Mouse (Mus musculus) c-Kit-positive CD71-negative TER-119-negative erythroid progenitor cells, embryonic 14.5 days (primary cell): ENCODE measurements at regions not wholly inside any gene's neighbourhood (a gene's known extent, or its start where the extent isn't known, plus 50 kb on each side); places are given as distances from the start of the nearest gene placed in this dataset.

ENCODE experiments used
- DNase-seq: peaks from one replicate; pipeline ENCODE4 v3.0.0-alpha.2; 2013; ENCODE audit warnings: low read depth

- DNase-seq: no peak
Observed at GRCm38 (mm10) chr17:88305165-88305564, 135.3 kb upstream of the Foxn2 start.

DNA sequence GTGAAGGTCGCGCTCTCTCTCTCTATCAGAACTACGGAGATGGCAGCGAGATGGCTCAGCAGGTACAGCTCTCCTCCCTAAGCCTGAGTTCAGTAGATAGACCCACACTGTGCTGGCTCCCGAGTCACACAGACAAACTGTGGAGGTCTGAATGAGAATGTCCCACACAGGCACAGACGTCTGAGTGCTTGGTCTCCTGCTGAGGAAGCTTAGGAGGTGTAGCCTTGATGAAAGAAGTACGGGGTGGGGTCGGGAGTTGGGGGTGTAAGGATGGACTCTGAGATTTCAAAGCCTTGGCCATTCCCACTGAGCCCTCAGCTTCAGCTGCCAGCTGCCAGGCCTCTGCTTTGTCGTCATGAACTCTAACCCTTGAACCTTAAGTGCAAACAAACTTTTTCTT lies 134.2 kb upstream of the Foxn2 start:
- no peak for DNase-seq

DNA sequence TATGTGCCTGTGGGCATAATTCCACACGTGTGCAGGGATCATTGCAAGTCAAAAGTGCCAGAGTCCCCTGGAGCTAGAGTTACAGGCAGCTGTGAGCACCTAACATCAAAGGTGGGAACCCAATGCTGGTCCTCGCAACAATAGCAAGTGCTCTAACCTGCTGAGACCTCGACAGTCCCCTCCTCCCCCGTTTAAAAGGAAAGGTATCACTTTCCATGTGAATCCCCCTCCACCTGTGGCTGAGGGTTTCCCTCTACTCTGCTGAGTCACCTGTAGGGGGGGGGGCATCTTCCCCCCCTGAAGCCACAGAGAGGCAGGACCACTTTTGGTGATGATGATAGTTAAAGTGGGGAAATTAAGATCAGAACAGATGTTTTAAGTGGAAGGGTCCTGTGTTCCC lies 133.4 kb upstream of the Foxn2 start:
- DNase-seq: no peak

GRCm38 (mm10) chr17:88307826-88308225 lies 132.7 kb upstream of the Foxn2 start:
- DNase-seq: no peak

DNA sequence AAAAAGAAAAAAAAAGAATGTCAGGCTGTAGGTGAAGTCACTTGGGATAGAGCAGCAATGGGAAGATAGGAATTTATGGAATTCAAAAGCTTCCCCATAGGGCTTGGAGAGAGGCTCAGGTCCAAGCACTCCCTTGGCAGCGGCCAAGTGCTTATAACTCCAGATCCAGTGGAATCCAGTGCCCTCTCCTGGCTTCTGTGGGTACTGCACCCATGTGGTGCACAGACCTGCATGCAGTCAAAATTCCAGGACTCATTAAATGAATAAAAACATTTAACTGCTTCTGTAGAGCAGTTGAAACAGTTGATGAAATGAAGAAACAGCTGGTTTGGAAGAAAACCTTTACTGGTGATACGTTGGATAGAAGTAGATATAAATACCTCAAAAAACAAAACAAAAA lies 127.6 kb upstream of the Foxn2 start:
- DNase-seq: no peak

- DNase-seq: no peak
Observed at GRCm38 (mm10) chr17:88316213-88316967, 124.1 kb upstream of the Foxn2 start.

- DNase-seq: no peak
Observed at GRCm38 (mm10) chr17:88317311-88317710, 123.2 kb upstream of the Foxn2 start.

GRCm38 (mm10) chr17:88317806-88318205 lies 122.7 kb upstream of the Foxn2 start:
- DNase-seq: no peak

DNA sequence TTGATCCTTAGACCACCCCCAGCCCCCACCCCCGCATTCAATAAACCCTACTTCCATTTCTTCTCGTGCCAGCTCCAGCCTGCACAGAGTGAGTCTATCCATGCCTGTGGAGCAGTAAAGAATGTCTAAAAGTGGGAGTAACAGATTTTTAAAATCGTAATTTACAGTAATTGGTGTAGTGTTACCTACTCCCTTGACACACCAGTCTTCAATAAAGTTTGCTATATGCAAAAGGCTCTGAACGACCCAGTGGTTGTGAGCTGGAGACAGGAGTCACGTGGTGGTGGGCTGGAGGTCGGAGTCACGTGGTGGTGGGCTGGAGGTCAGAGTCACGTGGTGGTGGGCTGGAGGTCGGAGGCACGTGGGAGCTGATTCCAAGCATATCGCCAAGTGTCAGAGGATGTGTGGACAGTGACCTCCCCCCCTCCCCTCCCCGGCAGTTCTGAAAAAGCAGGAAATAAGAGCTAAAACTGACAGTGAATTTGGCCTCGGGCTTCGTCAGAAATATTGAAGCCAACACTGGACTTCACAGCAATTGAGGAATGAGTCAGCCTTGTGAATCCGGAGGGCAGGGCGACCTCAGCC lies 122.2 kb upstream of the Foxn2 start:
- DNase-seq: no peak

GRCm38 (mm10) chr17:88318936-88319335 lies 121.6 kb upstream of the Foxn2 start:
- DNase-seq: no peak

- DNase-seq: no peak
Observed at GRCm38 (mm10) chr17:88320686-88321085, 119.8 kb upstream of the Foxn2 start.

DNA sequence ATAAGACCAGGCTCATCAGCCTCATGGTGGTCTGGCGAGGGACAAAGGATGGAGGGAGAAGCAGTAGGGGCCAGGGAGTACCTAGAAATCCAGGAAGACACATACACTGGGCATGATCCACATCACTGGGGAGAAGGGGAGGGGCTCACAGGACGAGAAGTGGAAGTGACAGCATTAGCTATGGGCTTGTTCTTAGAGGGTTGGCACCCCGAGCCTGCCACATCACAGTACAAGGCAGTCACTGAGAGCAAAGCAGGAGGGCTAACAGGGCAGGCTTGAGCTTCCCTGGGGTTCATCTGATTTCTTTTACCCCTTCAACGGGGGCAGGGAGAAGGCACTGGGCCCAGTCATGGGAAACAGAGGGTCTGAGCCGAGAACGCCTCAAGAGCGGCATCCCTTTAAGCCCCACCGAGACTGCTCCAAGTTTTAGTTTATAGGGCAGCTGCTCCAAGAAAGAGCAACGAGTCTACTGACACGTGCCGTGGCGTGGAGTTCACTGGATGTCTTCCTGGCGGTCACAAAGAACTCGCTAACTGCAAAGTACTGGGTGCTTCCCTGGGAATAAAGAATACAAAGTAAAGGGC lies 115.1 kb upstream of the Foxn2 start:
- no peak for DNase-seq

DNA sequence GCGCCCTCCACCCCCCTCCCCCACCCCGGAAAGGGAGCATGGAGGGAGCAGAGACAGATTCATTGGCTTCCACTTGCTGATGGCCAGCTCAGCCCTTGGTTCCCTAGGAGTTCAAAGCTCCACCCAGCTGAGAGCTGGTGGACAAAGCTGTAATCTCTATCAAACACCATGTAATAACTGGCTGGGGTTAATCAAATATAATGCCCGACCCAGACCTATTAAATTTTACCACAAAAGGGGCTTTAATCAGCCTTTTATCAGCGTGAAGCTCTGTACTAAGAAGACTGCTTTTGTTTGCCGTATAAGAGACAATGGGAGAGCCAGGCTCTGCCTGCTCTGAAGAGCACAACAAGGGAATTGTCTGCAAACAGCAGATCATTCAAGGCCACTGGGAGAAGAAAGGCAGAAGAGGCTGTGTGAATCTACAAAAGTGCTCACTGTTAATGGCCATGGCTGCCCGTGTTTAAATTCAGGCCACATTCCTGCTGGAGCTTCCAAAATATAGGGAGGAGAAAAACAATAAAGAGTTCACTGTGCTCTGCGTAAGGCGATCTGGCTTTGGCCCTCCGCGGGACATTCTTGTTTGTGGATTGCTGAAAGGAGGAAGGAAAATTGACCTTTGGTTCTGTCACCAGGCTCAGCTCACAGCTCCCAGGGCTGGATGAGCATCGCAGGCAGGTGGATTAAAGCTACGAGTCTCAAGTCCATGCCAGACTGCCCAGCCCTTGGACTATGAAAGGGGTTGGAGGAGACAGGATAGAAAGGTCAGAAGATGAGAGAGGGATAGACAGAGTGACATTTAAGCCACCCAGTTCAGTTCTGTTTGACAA lies 114.4 kb upstream of the Foxn2 start:
- no peak for DNase-seq

DNA sequence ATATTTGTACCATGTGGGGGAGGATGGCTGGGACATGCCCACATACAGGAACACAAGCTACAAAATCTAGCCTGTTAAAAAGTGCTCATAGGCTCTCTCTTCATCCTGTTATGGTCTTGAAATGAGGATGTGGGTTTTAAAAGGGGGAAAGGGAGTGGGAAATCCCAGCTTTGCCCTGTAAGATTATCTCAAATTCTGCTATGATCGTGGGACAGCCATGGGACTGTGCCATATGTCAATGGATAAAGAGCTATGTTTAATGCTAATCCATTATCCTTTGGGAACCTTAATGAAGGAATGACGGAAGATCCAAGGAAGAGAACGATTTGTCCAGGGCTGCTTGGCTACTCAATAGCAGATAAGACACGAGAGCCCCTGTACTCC lies 113.8 kb upstream of the Foxn2 start:
- DNase-seq: no peak

DNA sequence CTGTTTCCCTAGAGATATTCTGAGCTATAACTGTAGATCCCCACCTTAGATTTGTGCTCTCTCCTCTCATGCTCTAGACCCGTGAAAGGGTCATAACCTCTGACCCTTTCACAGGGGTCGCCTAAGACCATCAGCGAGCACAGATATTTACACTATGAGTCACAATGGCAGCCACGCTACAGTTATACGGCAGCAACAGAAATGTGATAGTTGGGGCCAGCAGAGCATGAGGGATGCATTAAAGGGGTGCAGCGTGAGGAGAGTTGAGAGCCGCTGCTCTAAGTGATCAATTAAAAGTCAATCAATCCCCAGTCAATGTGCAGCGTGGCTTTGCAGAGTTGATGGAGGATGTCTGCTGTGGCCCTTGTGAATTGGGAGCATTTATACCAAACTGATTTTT lies 112.7 kb upstream of the Foxn2 start:
- DNase-seq: no peak

DNA sequence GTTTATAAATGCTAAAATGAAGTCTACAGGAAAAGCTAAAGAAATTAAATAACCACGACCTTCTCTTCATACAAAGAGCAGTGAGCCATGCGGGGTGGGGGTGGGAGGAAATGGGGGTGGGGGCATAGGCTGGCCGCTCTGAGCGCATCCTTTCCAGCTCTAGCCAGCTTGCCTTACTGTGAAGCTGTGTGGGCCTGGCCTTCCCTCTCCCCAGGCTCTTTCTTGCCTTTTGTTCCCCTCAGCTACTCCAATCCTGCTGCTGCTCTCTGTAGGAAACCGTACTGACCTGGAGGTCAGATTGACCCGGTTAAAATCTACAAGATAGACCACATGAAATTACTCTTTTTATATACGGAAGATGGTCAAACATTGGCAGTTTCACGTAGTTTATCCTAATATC lies 111.7 kb upstream of the Foxn2 start:
- DNase-seq: no peak

DNA sequence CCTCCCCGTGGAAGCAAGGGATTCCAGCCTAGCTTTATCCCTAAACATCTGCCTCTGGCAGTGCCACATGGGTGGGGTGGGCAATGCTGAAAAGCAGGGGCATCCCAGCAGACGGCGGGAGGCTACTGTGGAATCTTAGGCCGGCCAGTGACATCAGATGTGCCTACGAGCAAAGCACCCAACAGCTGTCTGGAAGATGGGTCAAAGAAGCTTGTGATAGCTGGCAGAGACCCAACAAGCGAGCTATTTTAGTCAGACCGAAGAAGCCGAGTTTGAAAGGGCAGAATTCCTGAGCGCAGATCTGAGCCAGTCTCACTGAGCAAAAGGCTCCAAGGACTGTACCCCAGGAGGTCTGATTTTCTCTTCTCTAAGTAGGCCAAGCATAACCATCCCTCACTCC lies 110.8 kb upstream of the Foxn2 start:
- DNase-seq: no peak

GRCm38 (mm10) chr17:88330129-88330528 lies 110.4 kb upstream of the Foxn2 start:
- DNase-seq: no peak

GRCm38 (mm10) chr17:88333816-88334215 lies 106.7 kb upstream of the Foxn2 start:
- DNase-seq: no peak

- DNase-seq: no peak
Observed at GRCm38 (mm10) chr17:88335271-88335670, 105.2 kb upstream of the Foxn2 start.

- DNase-seq: no peak
Observed at GRCm38 (mm10) chr17:88336140-88336769, 104.3 kb upstream of the Foxn2 start.

GRCm38 (mm10) chr17:88337649-88338404 lies 102.7 kb upstream of the Foxn2 start:
- DNase-seq: no peak
